Mouse (Mus musculus): ENCODE measurements around the gene Olah. TPM values are rescaled to one million over a fixed set of nuclear protein-coding genes. Genes with fewer than 3 reads are reported as not detected.

Gene Olah
- not detected for total RNA-seq (2023)

GRCm38 (mm10) chr2:3397110-3397509, at the start of gene Olah:
Gene Olah (minus strand): TSS chr2:3397210.

DNA sequence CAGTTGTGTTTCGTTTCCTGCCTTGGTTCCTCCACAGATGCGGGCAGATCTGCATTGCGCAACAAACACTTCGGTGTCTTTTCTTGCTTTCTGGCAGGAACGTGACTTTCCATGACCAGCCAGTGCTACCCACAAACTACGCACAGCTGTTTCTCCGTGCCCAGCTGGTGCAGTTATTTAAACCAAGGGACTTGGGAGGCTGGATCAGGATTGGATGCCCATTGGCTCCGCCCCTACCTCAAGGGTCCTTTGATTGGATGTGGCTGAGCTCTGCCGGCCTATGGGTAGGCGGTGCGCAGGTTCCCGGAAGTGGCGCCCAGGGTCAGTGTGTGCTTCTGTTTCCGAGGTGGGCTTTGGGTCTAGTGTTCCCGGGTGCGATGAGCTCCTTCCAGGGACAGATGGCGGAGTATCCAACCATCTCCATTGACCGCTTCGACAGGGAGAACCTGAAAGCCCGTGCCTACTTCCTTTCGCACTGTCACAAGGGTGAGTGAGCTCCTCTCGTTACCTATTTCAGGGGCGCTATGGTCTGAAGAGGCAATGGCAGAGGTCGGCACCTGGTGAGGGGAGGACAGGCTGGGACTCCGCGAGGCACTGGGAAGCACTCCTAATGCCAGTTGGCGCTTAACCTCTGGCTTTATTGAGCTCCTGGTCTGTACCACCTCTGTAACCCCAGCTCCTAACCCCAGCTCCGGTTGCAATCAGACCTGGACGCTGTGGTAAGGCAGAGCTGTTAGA, 27.0 kb upstream of the Olah start, which contains the start of gene Dclre1c:
TSS of gene Dclre1c (plus strand) at position 291 of the 738 bp plus-strand sequence.

DNA sequence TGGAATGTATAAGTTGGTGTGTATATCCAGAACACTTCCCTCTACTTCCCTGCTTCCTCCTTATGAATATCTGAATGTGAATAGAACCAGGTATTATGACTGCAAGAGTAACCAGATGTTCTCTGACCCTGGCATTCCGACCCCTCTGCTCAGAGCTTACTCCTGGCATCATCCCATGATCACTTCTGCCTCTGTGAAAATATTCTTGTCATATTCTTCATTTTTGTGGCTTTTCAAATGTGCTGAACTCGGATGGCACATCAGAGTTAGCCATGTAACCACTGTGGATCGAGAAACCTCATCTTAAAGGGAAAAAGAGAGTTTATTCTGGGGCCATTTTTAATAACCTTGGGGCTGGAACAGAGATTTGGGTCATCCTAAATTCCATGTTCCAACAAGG, 25.5 kb upstream of the Olah start, which contains the start of gene Meig1:
TSS of gene Meig1 (minus strand) at position 101 of the 400 bp plus-strand sequence.

DNA sequence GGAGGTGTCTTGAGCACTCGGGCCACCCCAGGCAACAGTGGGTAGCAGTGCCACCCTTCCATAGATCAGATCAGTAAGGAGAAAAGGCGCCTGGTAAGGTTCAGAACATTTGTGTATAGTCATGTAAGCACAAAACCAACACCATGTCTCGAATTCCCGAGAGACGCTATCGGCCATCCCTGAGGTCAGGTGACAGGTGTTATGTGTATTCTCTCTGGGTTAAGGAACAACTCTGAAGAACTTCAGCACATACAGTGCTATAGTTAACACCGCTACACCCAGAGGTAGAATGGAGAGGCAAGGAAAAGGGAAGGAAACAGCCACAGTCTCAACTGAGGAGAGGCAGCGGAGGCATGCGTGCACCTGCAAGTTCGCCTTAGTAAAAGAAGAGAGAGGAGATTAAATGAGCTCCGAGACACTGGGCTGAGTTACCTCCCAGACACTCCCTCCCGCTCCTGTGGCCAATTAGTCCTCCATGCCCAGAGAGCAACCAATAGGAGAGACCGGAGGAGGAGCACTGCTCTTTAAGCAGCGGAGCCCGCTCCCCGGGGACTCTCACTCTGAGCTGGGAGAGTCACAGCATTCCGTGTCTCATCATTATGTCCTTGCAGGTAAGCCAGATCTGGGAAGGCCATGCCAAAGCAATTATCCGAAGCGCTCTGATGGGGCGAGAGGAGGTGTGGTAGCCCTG, 61.3 kb downstream of the Olah start, which contains the start of gene Acbd7:
TSS of gene Acbd7 (plus strand) at position 558 of the 691 bp plus-strand sequence.

DNA sequence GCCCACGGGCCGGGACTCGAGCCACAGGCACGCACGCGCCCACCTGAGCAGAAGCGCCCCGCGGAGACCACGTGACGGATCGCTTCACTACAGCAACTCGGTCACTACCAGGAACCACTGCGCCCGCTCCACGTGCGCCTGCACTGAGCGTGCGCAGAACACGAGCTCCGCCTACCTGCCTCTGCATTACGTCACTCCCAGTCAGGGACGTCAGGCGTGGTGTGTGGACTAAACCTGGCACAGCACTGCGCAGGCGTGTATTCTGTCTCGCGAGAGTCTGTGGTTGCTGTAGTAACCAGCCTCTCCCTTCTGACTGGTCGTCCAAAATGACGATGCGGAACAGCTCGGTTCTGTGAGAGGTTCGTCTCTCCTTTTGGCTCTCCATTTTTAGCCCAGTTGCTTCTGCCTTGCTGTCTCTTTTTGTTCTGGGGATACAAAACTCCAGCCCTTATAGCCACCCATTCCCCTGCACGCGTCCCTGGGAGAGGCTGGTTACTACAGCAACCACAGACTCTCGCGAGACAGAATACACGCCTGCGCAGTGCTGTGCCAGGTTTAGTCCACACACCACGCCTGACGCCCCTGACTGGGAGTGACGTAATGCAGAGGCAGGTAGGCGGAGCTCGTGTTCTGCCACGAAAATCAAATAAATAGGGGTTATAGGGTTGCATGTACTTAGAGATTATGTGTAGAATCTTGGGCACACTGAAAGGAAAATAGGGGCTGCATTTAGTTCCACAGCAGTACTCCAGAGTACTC, 64.3 kb downstream of the Olah start, which contains the start of gene Rpp38:
TSS of gene Rpp38 (minus strand) at position 160 of the 759 bp plus-strand sequence.

Other genes with a start within 250 kb of the Olah start
- gene Nmt2, start 113.0 kb downstream of the Olah start, total RNA-seq (2023): 39.0 TPM
- gene Rpp38, start 64.6 kb downstream of the Olah start, total RNA-seq (2023): 4.5 TPM
- not detected for gene Acbd7, start 61.0 kb downstream of the Olah start, total RNA-seq (2023)
- gene Meig1, start 25.4 kb upstream of the Olah start, total RNA-seq (2023): not detected
- gene Dclre1c, start 26.9 kb upstream of the Olah start, total RNA-seq (2023): 41.8 TPM
- gene Suv39h2, start 77.8 kb upstream of the Olah start, total RNA-seq (2023): 3.9 TPM
- 16.3 TPM for gene Gm45902, start 115.6 kb upstream of the Olah start, total RNA-seq (2023)
- 108 TPM for gene Hspa14, start 115.6 kb upstream of the Olah start, total RNA-seq (2023)
- 0.35 TPM for gene Cdnf, start 115.8 kb upstream of the Olah start, total RNA-seq (2023)
- 487 TPM for gene Fam107b, start 173.3 kb upstream of the Olah start, total RNA-seq (2023)